Mouse (Mus musculus): ENCODE measurements around the gene Rpl13.

Gene Rpl13

DNA sequence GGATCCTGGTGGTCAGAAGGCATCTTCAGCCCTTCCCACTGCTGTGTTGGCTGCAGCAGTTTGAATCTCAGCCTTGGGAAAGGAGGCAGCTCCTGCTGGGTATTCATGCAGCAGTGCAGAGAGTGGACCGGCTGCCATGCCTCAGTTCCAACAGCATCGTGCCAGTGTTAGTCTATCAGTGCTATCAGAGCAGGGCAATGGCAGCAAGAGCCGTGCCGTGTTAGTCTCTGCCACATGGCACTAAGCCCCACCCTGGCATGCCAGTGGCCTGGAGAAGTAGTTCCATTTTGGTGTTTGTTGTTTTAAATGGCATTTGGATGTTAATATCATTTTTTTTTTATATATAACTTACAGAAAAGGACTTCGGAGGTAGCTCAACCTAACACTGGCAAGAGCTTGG is 6.8 kb downstream of the Rpl13 start:
- DNase-seq, result no peak

DNA sequence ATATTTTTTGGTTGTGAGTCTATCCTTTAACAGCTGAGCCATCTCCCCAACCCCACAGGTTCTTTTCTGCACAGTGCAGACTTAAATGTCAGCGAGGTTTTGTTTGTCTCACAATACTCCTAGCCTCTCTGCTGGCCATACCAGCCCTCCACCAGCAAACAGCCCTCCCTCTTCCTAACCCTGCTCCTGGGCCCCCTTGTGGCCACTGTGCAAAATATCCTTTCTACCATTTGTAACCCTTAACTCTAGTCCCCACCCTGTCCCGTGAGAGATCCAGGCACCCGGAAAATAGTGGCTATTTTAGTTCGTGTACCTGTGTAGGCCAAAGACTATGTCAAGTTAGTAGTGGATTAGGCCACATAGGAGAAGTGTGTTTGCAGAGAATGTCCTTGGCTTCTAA is 8.5 kb downstream of the Rpl13 start:
- no peak for DNase-seq

DNA sequence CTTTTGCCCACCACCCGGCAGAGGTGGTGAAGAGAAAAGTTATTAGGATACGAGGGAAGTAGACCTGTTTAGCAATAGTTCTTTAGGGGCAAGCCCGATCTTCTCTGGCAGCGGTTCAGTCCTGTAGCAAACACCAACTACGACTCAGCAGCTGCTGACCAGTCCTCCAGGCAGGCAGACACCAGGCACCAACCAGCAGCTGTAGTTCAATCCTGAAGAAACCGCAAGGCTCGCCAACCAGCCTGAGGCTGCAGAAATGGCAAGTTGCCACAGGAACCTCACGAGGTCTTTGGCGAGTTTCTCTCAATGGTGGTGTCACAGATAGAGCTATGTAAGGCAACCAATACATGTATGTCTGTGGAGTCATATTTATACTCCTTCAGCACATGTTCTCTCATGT is 10.7 kb downstream of the Rpl13 start:
- DNase-seq, result no peak

DNA sequence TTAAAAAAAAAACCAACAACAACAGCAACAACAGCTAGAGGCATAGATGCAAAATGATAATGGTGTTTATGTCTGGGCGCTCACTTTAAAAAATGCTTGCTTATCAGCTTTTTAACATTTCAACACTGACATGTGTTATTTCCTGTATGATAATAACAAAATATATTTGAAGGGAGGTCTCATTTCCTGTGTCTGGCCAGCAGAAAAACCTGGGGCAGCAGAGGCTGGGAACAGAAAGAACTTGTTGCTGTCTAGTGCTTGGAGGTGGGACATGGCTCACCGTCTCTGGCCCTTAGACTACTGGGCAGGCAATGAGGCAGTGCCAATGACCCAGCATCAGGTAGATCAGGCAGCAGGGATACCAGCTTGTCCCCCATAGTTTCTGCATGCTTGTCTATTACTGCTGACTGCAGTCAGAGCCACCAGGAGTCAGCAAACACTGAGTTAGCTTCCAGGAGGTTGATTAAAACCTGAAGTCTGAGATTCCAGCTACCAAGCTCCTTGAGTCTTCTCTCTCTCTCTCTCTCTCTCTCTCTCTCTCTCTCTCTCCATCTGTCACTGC is 11.8 kb downstream of the Rpl13 start:
- DNase-seq, result no peak

GRCm38 (mm10) chr8:123114644-123115043 is 12.5 kb downstream of the Rpl13 start:
- no peak for DNase-seq

- DNase-seq, result no peak
Measured at GRCm38 (mm10) chr8:123117127-123117731, 15.1 kb downstream of the Rpl13 start, which contains the start of gene Cpne7. Gene Cpne7 (plus strand): TSS chr8:123117374.

DNA sequence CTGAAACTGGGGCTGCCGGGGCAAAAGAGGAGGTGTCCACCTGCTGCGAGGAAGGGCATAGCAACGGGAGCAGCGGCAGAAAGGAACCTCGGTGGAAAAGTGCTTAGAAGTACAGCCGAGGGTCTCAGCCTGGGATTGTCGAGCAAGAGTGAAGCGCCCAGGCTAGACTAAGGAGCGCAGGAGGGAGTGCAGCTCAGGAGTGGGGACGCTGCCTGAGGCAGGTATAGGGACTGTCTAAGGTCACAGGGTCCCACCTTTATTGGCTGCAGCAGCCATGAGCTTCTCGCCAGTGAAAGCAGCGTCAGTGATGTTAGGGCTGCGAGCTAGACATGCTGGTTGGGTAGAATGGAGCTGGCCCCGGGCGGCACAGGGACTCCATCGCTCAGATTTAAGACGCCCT is 15.6 kb downstream of the Rpl13 start:
- no peak for DNase-seq

GRCm38 (mm10) chr8:123122059-123122458 is 19.9 kb downstream of the Rpl13 start:
- no peak for DNase-seq

- DNase-seq, result no peak
Measured at GRCm38 (mm10) chr8:123122670-123123069, 20.5 kb downstream of the Rpl13 start.

DNA sequence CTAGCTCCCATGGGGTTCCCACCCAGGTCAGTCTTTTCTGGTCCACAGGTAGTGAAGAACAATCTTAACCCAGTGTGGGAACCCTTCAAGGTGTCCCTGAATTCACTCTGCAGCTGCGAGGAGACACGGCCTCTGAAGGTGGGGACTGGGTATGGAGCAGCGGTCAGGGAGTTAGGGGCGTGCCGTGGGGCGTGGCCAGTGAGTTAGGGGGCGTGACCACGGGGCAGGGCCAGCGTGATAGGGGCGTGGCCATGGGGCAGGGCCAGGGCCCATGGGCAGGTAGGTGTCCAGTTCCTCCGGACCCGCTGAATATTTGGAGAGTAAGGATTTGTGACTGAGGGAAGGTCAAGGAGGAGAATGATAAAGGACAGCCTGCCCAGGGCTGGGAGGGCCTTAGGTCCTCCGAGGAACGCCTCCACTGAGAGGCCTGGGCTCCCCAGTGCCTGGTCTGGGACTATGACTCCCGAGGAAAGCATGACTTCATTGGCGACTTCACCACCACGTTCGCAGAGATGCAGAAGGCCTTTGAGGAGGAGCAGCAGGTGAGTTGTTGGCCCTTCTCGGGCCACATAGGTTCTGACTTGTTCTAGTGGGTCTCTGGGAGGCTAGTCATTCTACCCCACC is 24.2 kb downstream of the Rpl13 start:
- DNase-seq, result no peak

- DNase-seq, result no peak
Measured at GRCm38 (mm10) chr8:123131041-123131440, 28.9 kb downstream of the Rpl13 start.

DNA sequence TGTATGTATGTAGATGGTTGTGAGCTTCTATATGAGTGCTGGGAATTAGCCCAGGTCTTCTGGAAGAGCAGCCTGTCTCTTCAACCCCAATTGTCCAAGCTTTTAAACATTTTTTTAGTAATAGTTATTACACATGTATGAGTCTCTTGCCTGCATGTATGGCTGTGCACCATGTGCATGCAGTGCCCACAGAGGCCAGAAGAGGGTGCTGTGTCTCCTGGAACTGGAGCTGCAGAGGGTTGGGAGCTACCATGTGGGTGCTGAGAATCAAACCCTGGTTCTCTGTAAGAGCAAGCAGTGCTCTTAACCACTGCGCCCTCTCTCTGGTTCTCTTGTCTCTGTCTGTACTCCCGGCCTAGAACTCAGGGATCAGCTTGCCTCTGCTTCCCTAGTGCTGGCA is 30.8 kb downstream of the Rpl13 start:
- DNase-seq, result no peak

GRCm38 (mm10) chr8:123134149-123134713 is 32.1 kb downstream of the Rpl13 start:
- no peak for DNase-seq

GRCm38 (mm10) chr8:123135406-123135805 is 33.3 kb downstream of the Rpl13 start:
- DNase-seq, result no peak

DNA sequence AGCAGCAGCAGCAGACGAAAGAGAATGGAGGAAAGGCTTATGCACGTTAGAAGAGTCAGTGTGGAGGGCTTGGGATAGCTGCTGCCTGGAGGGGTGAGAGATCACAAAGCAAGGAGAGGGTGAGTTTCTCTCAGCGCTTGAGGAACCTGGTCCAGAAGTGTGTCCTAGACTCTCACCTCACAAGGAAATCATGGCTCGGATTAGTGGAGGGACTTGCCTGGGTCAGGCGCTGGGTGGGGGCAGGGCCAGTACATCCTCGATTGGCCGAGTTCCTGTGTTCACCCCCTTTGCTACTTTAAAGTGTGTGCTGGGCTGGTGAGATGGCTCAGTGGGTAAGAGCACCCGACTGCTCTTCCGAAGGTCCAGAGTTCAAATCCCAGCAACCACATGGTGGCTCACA is 33.7 kb downstream of the Rpl13 start:
- no peak for DNase-seq

DNA sequence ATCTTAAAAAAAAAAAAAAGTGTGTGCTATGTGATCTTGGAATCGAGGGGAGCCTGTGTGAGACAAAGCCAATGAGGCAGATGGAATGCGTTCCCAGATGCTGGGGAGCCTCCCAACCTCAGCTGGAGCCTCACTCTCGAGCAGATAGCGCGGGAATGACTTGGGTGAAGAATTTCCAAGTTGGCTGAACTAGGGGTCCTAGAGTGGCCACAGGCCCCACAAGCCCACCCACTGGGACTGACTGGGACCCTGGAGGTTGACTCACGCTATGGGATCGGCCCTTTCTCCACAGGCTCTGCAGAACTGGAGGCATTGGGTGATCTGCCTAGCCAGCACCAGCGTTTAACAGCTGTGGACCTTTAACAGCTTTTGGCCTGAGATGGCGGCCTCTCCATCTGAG is 34.1 kb downstream of the Rpl13 start:
- no peak for DNase-seq

- no peak for DNase-seq
Measured at GRCm38 (mm10) chr8:123137645-123138077, 35.5 kb downstream of the Rpl13 start.

DNA sequence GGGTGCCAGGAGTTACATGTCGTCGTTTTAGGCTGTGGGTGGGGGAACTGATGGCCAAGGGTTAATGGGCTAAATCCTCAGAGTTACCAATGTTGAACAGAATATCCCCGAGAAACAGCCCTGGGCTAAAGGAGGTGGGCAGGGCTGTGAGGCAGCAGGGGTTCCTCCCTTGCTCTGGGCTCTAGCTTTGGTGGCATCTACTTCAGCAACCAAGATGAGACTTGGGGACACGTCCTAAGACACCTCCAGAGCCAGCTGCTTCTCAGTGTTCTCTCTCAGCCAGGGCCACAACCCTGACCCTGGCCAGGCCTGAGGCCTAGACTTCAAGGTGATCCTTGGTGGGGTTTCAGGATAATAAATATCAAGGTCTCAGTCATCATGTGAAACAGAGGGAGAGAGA is 36.6 kb downstream of the Rpl13 start:
- no peak for DNase-seq

- peak; percentile 89 for DNase-seq
Measured at GRCm38 (mm10) chr8:123141741-123142462, 39.8 kb downstream of the Rpl13 start.

DNA sequence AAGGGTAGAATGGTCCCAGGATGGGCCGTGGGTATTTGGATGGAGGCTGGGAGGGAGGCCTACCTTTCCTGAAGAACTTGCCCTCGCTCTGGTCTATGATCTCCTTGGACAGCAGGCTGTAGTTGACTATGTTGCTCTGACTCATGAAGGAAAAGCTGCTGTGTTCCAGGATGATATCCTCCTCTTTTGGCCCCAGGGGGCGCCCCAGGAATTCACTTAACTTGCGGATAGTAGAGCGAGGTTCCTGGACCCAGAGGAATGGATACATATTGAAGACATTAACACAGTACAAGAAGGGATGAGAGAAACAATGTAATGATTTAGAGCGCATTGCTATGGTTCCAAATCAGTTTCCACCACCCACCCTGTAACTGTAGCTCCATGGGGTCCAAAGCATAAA is 43.1 kb downstream of the Rpl13 start:
- no peak for DNase-seq

GRCm38 (mm10) chr8:123146390-123146789 is 44.2 kb downstream of the Rpl13 start:
- no peak for DNase-seq

- no peak for DNase-seq
Measured at GRCm38 (mm10) chr8:123150737-123151171, 48.6 kb downstream of the Rpl13 start.
